Mouse (Mus musculus) bone marrow macrophage, adult 2 months (primary cell): Measurements from ENCODE around the gene Eif2a. TPM values are rescaled to one million over a fixed set of nuclear protein-coding genes. Genes with fewer than 3 reads are reported as not detected.

Experiments used
- H3K27ac ChIP-seq: 2 replicates; pipeline ENCODE4 v1.5.1; 2012; ENCODE audit warnings: low read depth, low read length; ENCODE audit not compliant: insufficient read depth
- H3K4me1 ChIP-seq: 2 replicates; pipeline ENCODE4 v1.6.1; 2012; ENCODE audit warnings: low read length; ENCODE audit not compliant: control insufficient read depth, insufficient read depth
- H3K4me3 ChIP-seq: 2 replicates; pipeline ENCODE4 v1.5.1; 2012; ENCODE audit warnings: mild to moderate bottlenecking, low read length, moderate library complexity; ENCODE audit not compliant: insufficient read depth
- CTCF ChIP-seq: IDR thresholded peaks from 2 replicates; pipeline ENCODE4 v1.5.1; 2012; ENCODE audit warnings: low read depth, mild to moderate bottlenecking, low read length, moderate library complexity
- POLR2A ChIP-seq: IDR thresholded peaks from 2 replicates; pipeline ENCODE4 v1.6.1; 2012; ENCODE audit warnings: mild to moderate bottlenecking, low read depth, low read length, borderline replicate concordance
- polyA plus RNA-seq: library from polyadenylated mRNA; stranded (reverse); fragments of >200 nt; gene quantifications from 2 replicates; pipeline ENCODE4 v1.2.4, GENCODE M21; 2012; ENCODE audit not compliant: missing spikeins, insufficient read depth, insufficient read length

Eif2a gene
- polyA plus RNA-seq, 1 experiment, result 111 TPM

DNA sequence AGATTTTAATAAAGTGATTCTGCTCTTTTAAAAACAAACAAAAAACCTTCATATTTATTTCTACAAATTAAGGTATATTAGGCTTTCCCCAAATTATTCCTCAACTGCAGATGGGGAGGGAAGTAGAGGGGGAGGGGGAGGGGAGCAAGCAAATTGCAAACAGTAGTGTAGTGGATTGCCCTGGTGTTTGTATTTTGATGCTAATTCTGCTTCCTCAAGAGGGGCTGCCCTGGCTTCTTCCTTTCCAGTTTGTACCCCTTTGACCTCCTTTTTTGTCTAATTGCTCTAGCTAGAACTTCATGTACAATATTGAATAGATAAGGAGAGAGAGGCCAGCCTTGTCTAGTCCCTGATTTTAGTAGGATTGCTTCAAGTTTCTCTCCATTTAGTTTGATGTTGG lies 20.9 kb upstream of the Eif2a start:
- H3K4me3 ChIP-seq, result no peak overlapping the region
- TF ChIP-seq POLR2A, result no peak
- no peak for TF ChIP-seq CTCF
- peaks cover 35% of the 10 kb centered on the region for H3K4me1 ChIP-seq
- no peak overlapping the region for H3K27ac ChIP-seq

DNA sequence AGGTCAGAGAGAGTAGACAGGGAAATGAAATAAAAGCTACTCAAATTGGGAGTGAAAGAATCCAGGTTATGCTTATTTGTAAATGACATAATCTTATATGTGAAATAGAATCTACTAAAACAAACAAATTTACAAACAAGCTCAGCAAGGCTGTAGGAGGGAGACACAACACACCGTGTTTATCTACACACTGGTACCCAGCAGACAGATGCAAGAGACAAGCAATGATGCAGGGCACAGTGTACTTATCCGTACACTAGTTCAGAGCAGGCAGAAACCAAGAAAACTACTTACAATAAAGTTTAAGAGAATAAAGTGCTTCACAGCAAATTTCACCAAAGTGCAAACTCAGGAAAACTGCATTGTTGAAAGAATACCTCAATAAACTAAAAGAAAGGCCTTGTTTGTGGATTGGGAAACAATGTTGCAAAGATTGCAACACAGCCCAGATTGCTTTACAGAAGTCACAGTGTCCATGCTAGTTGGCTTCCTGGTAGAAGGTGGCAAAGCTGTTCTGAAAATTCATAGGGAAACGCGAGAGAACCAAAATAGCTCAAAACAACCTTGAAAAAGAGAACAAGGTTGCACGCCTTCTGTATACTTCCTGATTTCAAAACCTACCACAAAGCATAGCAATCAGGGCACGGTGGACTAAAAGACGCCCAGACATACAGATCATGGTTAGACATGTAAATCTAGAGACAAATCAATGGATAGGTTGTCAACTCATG lies 17.4 kb upstream of the Eif2a start:
- Histone ChIP-seq H3K27ac (peak overlapping the region; percentile 91), H3K4me3 (no peak overlapping the region), H3K4me1 (peaks cover 25% of the 10 kb centered on the region)
- TF ChIP-seq POLR2A (no peak), CTCF (no peak)

DNA sequence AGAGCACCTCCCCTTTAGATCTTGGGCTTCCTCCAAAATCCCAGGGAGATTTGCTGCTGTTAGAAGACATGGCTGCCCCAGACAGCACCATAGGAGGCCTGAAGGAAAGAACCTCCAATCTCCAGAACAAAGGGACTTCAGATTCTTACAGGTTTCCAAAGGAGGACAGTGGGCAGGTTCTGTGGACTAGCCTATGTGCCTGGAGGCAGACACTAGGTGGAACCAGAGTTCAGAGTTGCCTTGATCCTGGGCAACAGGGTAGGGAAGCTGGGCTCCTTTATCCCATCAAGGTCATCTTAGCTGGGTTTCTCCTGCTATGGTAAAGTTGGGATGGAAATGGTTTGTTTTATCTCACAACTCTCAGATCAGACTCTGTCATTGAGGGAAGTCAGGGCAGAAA lies 14.0 kb upstream of the Eif2a start:
- TF ChIP-seq POLR2A (no peak), CTCF (peak; percentile 42; the same call in 1 of the 2 replicates)
- H3K4me1 ChIP-seq, result peaks cover 26% of the 10 kb centered on the region
- no peak overlapping the region for H3K4me3 ChIP-seq

DNA sequence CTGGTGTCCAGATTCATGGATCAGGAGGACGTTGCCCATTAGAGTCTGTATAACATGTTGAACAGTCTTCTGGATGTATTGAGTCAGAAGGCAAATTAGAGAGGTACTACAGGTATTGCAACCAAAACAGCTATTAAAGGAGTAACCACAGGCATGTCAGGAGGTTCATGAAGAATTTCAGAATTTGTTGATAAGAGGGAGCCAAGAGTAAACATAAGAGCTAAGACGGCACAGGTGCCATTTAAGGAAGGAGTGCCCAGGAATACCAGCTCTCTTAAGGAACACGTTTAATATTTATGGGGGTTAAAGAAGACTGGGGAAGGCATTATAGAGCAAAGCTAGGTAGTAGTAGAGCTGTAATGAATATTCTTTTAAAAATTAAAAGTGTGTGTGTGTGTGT lies 12.9 kb upstream of the Eif2a start:
- no peak for TF ChIP-seq CTCF
- TF ChIP-seq POLR2A, result no peak
- Histone ChIP-seq H3K27ac (no peak overlapping the region), H3K4me1 (peaks cover 29% of the 10 kb centered on the region), H3K4me3 (no peak overlapping the region)

More for the DNA sequence above, 14.0 kb upstream of the Eif2a start:
- H3K27ac ChIP-seq, result peak overlapping the region; percentile 25; the same call in 1 of the 2 replicates

DNA sequence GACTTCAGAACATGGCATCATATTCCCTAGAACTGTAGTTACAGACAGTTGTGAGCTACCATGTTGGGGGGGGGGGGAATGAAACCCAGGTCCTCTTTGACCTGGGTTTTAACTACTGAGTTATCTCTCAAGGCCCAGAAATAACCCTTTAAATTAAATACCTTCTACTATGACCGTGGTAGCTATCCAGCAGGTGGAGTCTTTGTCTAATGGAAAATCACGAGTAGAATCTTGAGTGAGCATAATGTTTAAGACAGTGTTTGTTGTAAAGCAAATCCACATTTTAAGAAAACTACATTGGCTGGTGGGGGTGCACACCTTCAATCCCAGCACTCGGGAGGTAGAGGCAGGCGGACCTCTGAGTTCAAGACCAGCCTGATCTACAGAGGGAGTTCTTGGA lies 12.1 kb upstream of the Eif2a start:
- Histone ChIP-seq H3K4me1 (peaks cover 33% of the 10 kb centered on the region), H3K27ac (no peak overlapping the region), H3K4me3 (no peak overlapping the region)
- no peak for TF ChIP-seq CTCF
- no peak for TF ChIP-seq POLR2A

DNA sequence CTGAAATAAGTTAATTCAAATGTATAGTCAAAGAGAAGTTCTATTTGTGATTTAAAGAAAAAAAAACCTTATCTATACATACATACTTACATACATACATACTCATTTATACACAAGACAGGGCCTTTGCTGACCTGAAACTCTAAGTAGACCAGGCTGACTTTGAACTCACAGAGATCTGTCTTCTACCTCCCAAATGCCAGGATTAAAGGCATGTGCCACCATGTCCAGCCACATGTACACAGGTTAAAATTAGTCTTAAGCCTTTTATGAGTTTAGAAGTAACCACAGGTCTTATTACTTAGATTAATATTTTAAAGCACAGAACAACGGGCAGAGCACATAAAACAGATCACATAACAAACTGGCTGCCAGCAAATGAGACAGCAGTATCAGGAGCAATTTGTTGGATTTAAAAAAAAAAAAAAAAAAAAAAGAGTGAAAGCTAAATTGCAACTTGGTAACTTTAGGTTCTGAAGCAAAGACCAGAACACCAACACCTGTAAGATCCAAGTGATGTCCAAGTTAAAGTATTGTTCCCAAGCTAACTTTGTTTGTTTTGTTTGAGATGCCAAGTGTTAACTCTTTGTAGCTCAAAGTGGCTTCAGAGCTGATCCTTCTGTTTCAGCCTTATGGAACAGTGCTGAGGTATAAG lies 9.5 kb upstream of the Eif2a start:
- Histone ChIP-seq H3K4me3 (peak overlapping the region; percentile 19), H3K27ac (peak overlapping the region; percentile 88), H3K4me1 (peaks cover 48% of the 10 kb centered on the region)
- TF ChIP-seq CTCF, result no peak
- TF ChIP-seq POLR2A, result no peak

DNA sequence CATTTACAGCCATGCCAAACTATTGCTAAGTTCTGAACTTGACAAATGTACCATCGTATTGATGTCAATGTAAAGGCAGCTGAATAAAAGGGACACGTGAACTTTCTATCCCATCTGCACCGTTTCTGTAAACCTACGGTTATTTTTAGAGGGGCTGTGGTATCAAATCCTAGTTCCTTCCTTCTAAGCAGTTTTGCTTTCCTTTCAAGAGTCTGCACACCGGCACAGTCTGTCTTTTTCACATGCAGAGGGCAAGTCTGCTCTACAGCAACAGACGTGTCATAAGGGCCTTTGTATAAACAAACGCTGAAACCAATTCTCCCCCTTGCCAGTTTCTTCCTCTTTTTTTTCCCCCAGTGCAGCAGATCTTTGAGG lies 9.0 kb upstream of the Eif2a start:
- Histone ChIP-seq H3K27ac (peak overlapping the region; percentile 88), H3K4me1 (peaks cover 51% of the 10 kb centered on the region), H3K4me3 (peak overlapping the region; percentile 19)
- TF ChIP-seq POLR2A (no peak), CTCF (no peak)

DNA sequence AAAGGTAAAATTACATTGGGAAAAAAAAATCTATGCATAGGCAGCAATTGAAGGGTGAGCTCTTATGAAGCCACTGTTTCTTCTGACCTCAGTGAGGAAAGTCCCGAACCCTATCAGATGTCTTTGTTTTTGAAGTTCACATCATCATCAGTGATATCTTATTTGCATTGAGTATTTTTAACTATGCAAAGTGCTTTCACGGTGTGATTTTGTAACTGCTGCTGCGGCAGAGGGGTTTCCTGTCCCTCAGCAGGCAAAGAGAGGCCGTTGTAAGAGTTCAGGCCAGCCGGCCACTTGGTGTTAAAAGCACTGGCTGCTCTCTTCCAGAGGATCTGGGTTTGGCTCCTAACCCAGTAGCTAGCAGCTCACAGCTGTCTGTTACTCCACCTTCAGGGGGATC lies 8.4 kb upstream of the Eif2a start:
- Histone ChIP-seq H3K4me3 (no peak overlapping the region), H3K27ac (peak overlapping the region; percentile 88), H3K4me1 (peaks cover 54% of the 10 kb centered on the region)
- no peak for TF ChIP-seq POLR2A
- 0 out of 2 replicates have a peak, but pooled peaks have one; percentile 6 for TF ChIP-seq CTCF

DNA sequence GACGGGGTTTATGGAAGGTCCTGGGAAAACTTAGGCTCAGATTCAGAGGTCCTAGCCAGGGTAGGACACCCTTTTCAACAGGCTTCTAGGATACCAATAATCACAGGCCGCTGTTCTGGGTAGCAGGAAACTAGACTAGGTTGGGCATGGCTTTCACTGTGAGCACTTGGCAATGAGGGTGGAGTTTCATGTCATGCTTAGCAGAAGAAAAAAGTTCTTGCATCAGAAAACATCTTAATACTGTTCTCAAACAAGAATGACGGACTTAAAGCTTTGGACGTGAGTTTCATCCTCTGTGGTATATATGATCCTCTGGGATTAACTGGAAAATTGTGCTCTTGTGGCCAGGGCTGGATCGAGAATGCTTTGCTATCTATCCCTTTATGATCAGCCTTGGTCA lies 7.8 kb upstream of the Eif2a start:
- peaks cover 56% of the 10 kb centered on the region for H3K4me1 ChIP-seq
- TF ChIP-seq CTCF (no peak), POLR2A (no peak)
- no peak overlapping the region for H3K4me3 ChIP-seq
- H3K27ac ChIP-seq, result peak overlapping the region; percentile 88

DNA sequence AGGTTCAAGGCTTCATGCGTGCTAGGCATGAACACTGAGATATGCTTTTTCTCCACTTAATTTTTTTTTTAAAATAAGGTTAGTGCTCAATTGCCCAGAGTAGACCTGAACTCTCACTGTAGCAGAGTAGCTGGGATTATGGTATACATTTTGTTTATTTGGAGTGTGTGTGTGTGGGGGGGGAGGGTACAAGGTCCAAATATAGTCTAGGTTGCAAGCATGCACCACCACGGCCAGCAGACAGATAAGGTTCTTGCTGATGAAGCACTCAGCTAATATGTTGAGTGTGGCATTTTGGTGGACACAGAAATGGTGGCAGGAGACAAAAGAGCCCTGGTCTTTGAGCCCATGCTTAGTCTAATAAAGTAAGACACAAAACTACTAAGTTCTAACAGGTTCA lies 6.7 kb upstream of the Eif2a start:
- peaks cover 59% of the 10 kb centered on the region for H3K4me1 ChIP-seq
- no peak overlapping the region for H3K4me3 ChIP-seq
- TF ChIP-seq POLR2A, result no peak
- no peak for TF ChIP-seq CTCF
- H3K27ac ChIP-seq, result peak overlapping the region; percentile 62
